Mouse (Mus musculus) E14TG2a.4 (cell line): ENCODE measurements at regions not wholly inside any gene's neighbourhood (a gene's known extent, or its start where the extent isn't known, plus 50 kb on each side); places are given as distances from the start of the nearest gene placed in this dataset.

ENCODE experiments used
- H3K27me3 ChIP-seq: 2 replicates; pipeline ENCODE4 v1.6.1; 2014; ENCODE audit warnings: low read length, control low read depth; ENCODE audit not compliant: insufficient read depth
- H3K36me3 ChIP-seq: 2 replicates; pipeline ENCODE4 v1.6.1; 2014; ENCODE audit warnings: low read length, control low read depth; ENCODE audit not compliant: insufficient read depth
- H3K4me1 ChIP-seq: replicated peaks from 2 replicates; pipeline ENCODE4 v1.6.1; 2014; ENCODE audit warnings: low read depth, low read length, control low read depth
- H3K4me3 ChIP-seq: replicated peaks from 2 replicates; pipeline ENCODE4 v1.5.1; 2014; ENCODE audit warnings: mild to moderate bottlenecking, low read length
- H3K9me3 ChIP-seq: 2 replicates; pipeline ENCODE4 v1.6.1; 2014; ENCODE audit warnings: low read length, control low read depth
- CTCF ChIP-seq: conservative IDR thresholded peaks from 2 replicates; pipeline ENCODE4 v1.5.1; 2014; ENCODE audit warnings: low read length
- NANOG ChIP-seq: IDR thresholded peaks from 2 replicates; pipeline ENCODE4 v1.6.1; 2014; ENCODE audit warnings: borderline replicate concordance, low read length, mixed read lengths
- POU5F1 ChIP-seq: IDR thresholded peaks from 2 replicates; pipeline ENCODE4 v1.6.1; 2014; ENCODE audit warnings: low read length, borderline replicate concordance

DNA sequence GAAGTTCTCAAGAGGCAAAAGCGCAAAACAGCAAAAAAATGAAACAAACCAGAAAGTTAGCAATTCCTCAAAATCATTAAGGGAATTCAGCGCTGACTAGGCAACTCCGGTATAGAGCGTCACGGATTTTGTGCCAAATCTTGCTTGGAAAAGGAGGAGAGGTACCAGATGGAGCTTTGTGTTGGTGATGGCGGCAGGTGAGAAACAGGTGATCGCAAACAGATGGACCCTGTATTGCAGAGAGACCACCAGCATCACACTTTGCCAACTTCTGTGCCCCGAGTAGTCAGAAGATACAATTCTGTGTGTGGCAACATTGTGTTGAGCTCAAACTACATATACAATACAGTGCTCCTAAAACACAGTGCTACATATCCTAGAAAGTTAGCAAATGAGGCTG is 68.5 kb upstream of the Krr1 start:
- Histone ChIP-seq H3K36me3 (no peaks in the 10 kb centered on the region), H3K4me3 (no peak overlapping the region), H3K9me3 (peaks cover 2% of the 10 kb centered on the region; the same call in 1 of the 2 replicates), H3K4me1 (peaks cover 16% of the 10 kb centered on the region; the same call in 1 of the 2 replicates), H3K27me3 (no peaks in the 10 kb centered on the region)
- TF ChIP-seq NANOG: no peak
- no peak for TF ChIP-seq CTCF
- no peak for TF ChIP-seq POU5F1

DNA sequence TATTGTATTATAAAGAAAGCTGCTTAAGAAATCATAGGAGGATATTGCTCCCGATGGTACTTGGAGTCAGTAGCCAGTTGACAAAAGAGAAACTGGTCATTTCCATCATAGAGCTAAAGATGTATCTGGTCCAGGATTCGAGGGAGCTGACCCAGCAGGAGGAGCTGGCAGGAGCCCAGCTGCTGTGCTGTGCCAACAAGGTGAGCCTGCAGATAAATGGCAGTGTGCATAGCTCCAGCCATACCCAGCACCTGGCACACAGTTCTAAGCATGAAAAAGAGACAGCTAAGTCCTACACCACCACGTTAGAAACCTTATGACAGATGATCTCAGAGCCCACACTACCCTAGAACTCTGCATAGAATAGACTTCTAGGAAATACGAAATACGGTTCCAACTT is 64.6 kb upstream of the Krr1 start:
- no peaks in the 10 kb centered on the region for H3K27me3 ChIP-seq
- TF ChIP-seq CTCF (no peak), NANOG (no peak), POU5F1 (no peak)

DNA sequence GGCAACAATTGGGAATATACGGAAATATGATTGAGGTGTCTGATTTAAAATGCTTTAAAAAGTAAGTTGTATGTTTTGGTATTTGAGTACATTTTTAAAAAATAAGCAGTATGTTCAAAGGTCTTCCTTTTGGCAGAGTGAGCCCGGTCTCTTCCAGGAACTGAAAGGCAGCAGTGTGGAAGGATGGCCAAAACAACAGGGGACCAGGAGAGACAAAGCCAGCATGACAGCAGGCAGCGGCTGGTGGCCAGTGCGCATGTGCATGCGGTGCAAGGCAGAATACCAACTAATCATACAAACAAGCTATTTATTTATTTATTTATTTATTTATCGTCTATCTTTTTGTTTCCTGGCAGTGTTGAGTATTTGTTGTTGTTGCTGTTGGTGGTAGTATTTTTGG is 59.9 kb upstream of the Krr1 start:
- H3K36me3 ChIP-seq: no peaks in the 10 kb centered on the region
- peaks cover 43% of the 10 kb centered on the region for H3K9me3 ChIP-seq
- H3K27me3 ChIP-seq: no peaks in the 10 kb centered on the region
- no peak overlapping the region for H3K4me3 ChIP-seq
- H3K4me1 ChIP-seq: peaks cover 18% of the 10 kb centered on the region
- TF ChIP-seq POU5F1: no peak
- TF ChIP-seq NANOG: no peak
- no peak for TF ChIP-seq CTCF

More for the DNA sequence above, 64.6 kb upstream of the Krr1 start:
- peaks cover 35% of the 10 kb centered on the region for H3K9me3 ChIP-seq
- H3K4me1 ChIP-seq: no peaks in the 10 kb centered on the region
- H3K36me3 ChIP-seq: no peaks in the 10 kb centered on the region
- no peak overlapping the region for H3K4me3 ChIP-seq

DNA sequence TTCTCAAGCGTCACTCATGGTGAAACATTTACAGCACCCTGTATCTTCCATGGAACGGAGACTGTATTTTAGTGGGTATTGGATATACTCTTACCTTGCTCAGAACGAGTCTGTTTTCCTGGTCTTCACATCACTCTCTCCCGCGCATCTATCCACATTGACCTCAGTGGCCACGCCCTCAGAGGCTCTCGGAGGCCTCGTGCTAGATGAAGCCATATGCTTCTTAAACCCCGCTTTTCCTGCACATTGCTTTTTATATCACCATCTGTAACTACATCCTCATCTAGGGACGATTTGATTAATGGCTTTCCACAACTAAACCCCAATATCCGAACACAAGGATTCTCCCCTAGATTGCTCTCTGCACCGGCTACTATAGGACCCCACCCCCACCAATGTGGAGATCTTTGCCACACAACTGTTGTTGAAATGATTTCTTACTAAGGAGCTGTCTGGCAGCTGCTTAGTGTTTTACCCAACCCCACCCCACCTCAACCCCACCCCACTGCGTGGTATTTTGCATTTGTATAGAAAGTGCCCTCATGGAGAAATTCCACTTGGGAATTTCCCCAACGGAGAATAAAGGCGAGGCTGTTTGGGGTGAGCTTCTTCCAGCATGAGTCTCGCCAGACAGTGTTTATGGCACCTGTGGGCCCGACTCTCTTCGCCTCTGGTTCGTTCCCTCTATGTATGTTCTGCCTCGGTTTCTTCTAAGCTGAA is 59.2 kb upstream of the Krr1 start:
- Histone ChIP-seq H3K9me3 (peaks cover 43% of the 10 kb centered on the region), H3K4me3 (no peak overlapping the region), H3K36me3 (no peaks in the 10 kb centered on the region), H3K4me1 (peaks cover 18% of the 10 kb centered on the region), H3K27me3 (no peaks in the 10 kb centered on the region)
- TF ChIP-seq POU5F1 (no peak), CTCF (no peak), NANOG (no peak)

DNA sequence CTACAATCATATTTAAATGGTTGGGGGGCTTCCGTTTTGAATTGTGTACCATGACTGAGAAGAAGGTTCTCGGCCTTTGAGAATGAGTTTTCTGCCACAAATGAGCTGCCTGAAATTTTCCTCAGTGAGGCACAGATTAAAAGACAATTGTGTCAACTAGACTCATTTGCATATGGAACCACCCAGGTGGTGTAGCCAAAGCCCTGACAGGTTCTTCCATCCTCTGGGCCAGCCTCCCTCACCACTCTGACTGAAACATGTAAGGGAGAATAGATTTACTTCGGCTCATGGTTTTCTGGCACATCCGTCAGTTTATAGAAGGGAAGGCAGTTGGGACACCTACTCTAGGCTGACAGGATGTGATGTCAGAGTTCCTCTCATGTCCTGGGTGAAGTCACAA is 58.2 kb upstream of the Krr1 start:
- no peaks in the 10 kb centered on the region for H3K36me3 ChIP-seq
- no peak for TF ChIP-seq CTCF
- no peak for TF ChIP-seq POU5F1
- TF ChIP-seq NANOG: no peak
- H3K4me1 ChIP-seq: peaks cover 18% of the 10 kb centered on the region
- H3K9me3 ChIP-seq: peaks cover 40% of the 10 kb centered on the region
- no peaks in the 10 kb centered on the region for H3K27me3 ChIP-seq
- no peak overlapping the region for H3K4me3 ChIP-seq

DNA sequence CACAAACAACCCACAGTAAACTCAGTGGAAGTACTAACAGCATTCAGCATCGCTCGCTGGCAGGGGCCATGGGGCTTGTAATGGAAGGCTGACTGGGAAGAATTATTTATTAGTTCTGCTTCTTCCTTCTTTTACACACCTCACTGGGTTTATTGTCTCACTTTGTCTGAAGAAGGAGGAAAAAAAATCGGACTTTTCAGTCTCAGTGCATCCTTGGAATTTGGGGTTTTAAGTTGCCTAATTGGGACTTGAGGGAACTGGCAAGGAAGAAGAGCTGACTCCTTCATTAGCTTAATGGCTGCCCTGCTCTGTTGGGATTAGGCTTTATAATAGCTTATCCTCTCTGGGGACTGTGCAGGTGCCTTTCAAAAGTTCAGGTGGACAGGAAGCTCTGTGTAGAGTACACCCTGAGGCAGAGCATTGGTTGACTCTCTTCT is 54.4 kb upstream of the Krr1 start:
- Histone ChIP-seq H3K4me1 (peaks cover 16% of the 10 kb centered on the region), H3K9me3 (peaks cover 6% of the 10 kb centered on the region), H3K27me3 (no peaks in the 10 kb centered on the region), H3K4me3 (no peak overlapping the region), H3K36me3 (no peaks in the 10 kb centered on the region)
- TF ChIP-seq NANOG: no peak

DNA sequence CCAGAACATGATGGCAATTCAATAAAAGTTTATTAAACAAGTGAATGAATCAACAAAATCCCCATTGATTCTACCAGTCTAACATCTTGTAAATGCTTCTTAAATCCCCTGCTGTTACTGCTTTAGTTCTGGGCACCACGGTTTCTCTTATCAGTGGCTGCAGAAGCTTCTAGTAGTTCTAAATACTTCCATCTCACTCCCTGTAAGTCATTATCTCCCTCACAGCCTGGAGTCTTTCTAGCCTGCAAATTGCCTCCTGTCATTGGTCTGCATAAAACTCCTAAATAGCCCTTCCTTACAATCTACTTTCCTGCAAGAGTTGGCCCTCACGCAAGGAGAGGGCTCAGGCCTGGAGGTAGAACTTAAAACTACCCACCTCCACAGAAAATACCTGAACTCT is 53.0 kb upstream of the Krr1 start:
- H3K9me3 ChIP-seq: no peaks in the 10 kb centered on the region
- H3K27me3 ChIP-seq: no peaks in the 10 kb centered on the region
- H3K36me3 ChIP-seq: no peaks in the 10 kb centered on the region
- H3K4me3 ChIP-seq: no peak overlapping the region
- TF ChIP-seq CTCF (no peak), NANOG (no peak), POU5F1 (no peak)
- H3K4me1 ChIP-seq: peaks cover 3% of the 10 kb centered on the region

DNA sequence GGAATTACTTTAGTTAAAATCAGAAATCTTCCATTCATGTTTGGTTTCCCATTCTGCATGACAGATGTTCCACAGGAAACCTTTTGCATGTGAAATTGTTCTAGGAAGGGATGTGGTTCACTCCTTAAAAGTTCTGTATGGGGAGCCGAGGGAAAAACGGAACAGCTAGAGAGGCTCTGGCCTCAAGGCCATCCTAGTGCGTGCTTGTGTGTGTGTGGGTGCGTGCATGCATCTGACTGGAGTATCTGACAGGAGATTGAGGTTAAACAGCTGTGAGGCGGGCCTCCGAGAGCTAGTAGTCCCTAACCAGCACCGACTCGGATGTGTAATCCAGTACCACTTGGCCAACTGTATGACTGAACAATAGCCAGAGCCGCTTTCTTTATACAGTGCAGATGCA is 51.0 kb upstream of the Krr1 start:
- Histone ChIP-seq H3K36me3 (no peaks in the 10 kb centered on the region), H3K4me3 (no peak overlapping the region), H3K4me1 (no peaks in the 10 kb centered on the region), H3K9me3 (no peaks in the 10 kb centered on the region), H3K27me3 (peaks cover 5% of the 10 kb centered on the region)
- TF ChIP-seq NANOG: no peak
- no peak for TF ChIP-seq POU5F1
- TF ChIP-seq CTCF: no peak
